9 mouse cellular contexts compared by ENCODE assay signal in the genomic region with DNA sequence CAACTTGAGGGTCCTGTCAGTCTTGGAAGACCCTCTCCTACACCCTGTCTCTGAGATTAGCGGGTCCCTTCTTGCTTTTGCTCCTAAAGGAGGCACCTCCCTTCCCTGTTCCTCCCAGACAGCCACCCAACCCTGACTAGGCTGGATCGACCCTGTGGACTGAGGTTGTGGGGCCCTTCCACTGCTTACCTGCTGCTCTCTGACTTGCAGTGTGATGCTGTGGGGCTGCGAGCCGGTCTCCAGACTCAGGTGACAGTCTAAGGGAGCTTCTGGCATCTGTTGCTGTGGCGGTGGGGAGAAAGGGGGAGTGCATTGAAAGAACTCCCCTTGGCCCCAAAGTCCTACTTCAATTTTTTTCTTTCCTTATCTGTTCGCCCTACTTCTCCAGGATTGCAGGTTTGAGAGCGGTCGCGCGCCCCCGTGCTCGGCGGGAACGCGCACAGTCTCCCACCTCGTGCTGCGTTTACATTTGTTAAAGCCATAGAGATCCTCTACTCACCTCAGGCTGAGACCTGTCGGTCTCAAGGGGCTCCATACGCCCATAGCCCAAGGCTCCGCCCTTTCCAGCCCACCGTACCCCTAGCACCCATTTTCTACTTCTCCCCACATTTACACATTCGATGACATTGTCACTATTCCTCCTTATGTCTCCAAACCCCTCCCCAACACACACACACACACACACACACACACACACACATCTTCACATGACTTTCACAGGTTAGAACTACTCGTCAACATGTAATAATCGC. TPM values are rescaled to one million over a fixed set of nuclear protein-coding genes. Genes with fewer than 3 reads are reported as not detected.
DNase-seq lines count a peak whose midpoint lies in the region; ATAC-seq and TF ChIP-seq lines count a peak whose summit lies in the region.
"Had no signal": no experiment of that assay in that cellular context is flagged by ENCODE, and none has a peak within 500 bp of the region (broad histone marks: within the 10 kb centered on the region; RNA-seq: fewer than 3 reads in every experiment).

No protein-coding gene starts in this region.

- intact Hi-C loops in gastrocnemius, adult 2 months (cut with DNase I) = no loop called here

- peak; percentile 15 for ATAC-seq in forebrain, embryonic 16.5 days
- ATAC-seq in midbrain, embryonic 11.5 days (ENCODE audit: low FRiP score) = no peak

- H3K4me2 ChIP-seq in forebrain, embryonic 16.5 days (ENCODE audit: low read length) = peak overlapping the region; percentile 81
- peak overlapping the region; percentile 38 for H3K4me2 ChIP-seq in midbrain, embryonic 11.5 days
- H3K4me2 ChIP-seq: liver, embryonic 15.5 days had no signal

- TF ChIP-seq CTCF in gastrocnemius, adult 2 months (IDR thresholded peaks at IDR 0.05) = no peak
- TF ChIP-seq CTCF in E14TG2a.4 (conservative IDR thresholded peaks at IDR 0.05; ENCODE audit: low read length) = no peak

- H3K27ac ChIP-seq in gastrocnemius, adult 2 months = peak overlapping the region; percentile 31; the same call in 1 of the 2 replicates
- H3K27ac ChIP-seq in forebrain, embryonic 16.5 days (ENCODE audit: low read length) = peak overlapping the region; percentile 98
- peak overlapping the region; percentile 55 for H3K27ac ChIP-seq in midbrain, embryonic 11.5 days (ENCODE audit: low read depth, low read length)
- H3K27ac ChIP-seq: liver, embryonic 15.5 days had no signal

- WGBS in forebrain, embryonic 16.5 days = 3% methylated on average over 24 of the region's 24 CpGs
- 1% methylated on average over 24 of the region's 24 CpGs for WGBS in midbrain, embryonic 11.5 days

- H3K27me3 ChIP-seq in E14TG2a.4 (ENCODE audit: insufficient read depth, low read length) = peaks cover 77% of the 10 kb centered on the region
- H3K27me3 ChIP-seq in forebrain, embryonic 16.5 days (replicated peaks; ENCODE audit: control insufficient read depth, insufficient read depth, low read length) = peaks cover 19% of the 10 kb centered on the region
- peaks cover 81% of the 10 kb centered on the region for H3K27me3 ChIP-seq in midbrain, embryonic 11.5 days (ENCODE audit: control insufficient read depth, insufficient read depth, low read length)

- no peaks in the 10 kb centered on the region for H3K36me3 ChIP-seq in E14TG2a.4 (ENCODE audit: insufficient read depth, low read length)
- no peaks in the 10 kb centered on the region; the same call in 1 of the 2 replicates for H3K36me3 ChIP-seq in forebrain, embryonic 16.5 days (ENCODE audit: control insufficient read depth, insufficient read depth)
- H3K36me3 ChIP-seq in midbrain, embryonic 11.5 days (ENCODE audit: control insufficient read depth, insufficient read depth, low read length) = no peaks in the 10 kb centered on the region
- H3K36me3 ChIP-seq: liver, embryonic 15.5 days had no signal

- no peak for DNase-seq in gastrocnemius, adult 2 months
- DNase-seq in gastrocnemius, adult 8-10 months (ENCODE audit: low spot score in 2 of 2) = no peak
- DNase-seq in midbrain, embryonic 11.5 days (ENCODE audit: low spot score, missing footprints) = peak; percentile 90
- DNase-seq in adrenal gland, postnatal 25 days = no peak
- no peak for DNase-seq in adrenal gland, adult (ENCODE audit: inconsistent age in 2 of 2, low spot score in 1 of 2)
- no peak for DNase-seq in cerebellum, adult 9-11 months

- H3K4me3 ChIP-seq in gastrocnemius, adult 2 months = peak overlapping the region; percentile 47
- H3K4me3 ChIP-seq in E14TG2a.4 (replicated peaks; ENCODE audit: low read length) = peak overlapping the region; percentile 50
- peak overlapping the region; percentile 63 for H3K4me3 ChIP-seq in forebrain, embryonic 16.5 days (replicated peaks; ENCODE audit: low read length)
- peak overlapping the region; percentile 32 for H3K4me3 ChIP-seq in midbrain, embryonic 11.5 days (ENCODE audit: low read depth, low read length)
- H3K4me3 ChIP-seq: liver, embryonic 15.5 days had no signal

- H3K4me1 ChIP-seq in E14TG2a.4 (replicated peaks; ENCODE audit: low read depth, low read length) = peaks cover 84% of the 10 kb centered on the region
- H3K4me1 ChIP-seq in forebrain, embryonic 16.5 days (replicated peaks; ENCODE audit: control insufficient read depth, insufficient read depth, low read length) = peaks cover 69% of the 10 kb centered on the region
- H3K4me1 ChIP-seq in midbrain, embryonic 11.5 days (ENCODE audit: control insufficient read depth, insufficient read depth, low read length) = peaks cover 44% of the 10 kb centered on the region

- peaks cover 14% of the 10 kb centered on the region for H3K9me3 ChIP-seq in E14TG2a.4 (ENCODE audit: low read length)
- H3K9me3 ChIP-seq in forebrain, embryonic 16.5 days (ENCODE audit: control insufficient read depth, low read length) = no peaks in the 10 kb centered on the region
- H3K9me3 ChIP-seq in midbrain, embryonic 11.5 days (ENCODE audit: control insufficient read depth, low read length) = no peaks in the 10 kb centered on the region
- H3K9me3 ChIP-seq: liver, embryonic 15.5 days had no signal

- peak overlapping the region; percentile 76 for H3K9ac ChIP-seq in forebrain, embryonic 16.5 days (replicated peaks; ENCODE audit: low read depth, low read length)
- peak overlapping the region; percentile 56 for H3K9ac ChIP-seq in midbrain, embryonic 11.5 days (ENCODE audit: low read length)
- H3K9ac ChIP-seq: liver, embryonic 15.5 days had no signal

RNA-seq across cellular contexts. Expression of gene Islr, which starts 2.8 kb away (rescaled TPM):
- total RNA-seq in gastrocnemius, adult 2 months (2021) = 10 to 100 TPM; 11.9 to 26.1 TPM
- total RNA-seq in gastrocnemius, adult 8-10 months (2022) = 10 to 100 TPM in 3 of 4 experiments, 1 to 10 TPM in 1; 9.8 to 15.7 (median 13.1) TPM
- 16.8 and 25.5 TPM in 2 replicates for polyA plus RNA-seq in forebrain, embryonic 16.5 days (2015; fragmentation: Nextera tagmentation; extraction: Ambion mirVana)
- polyA plus RNA-seq in midbrain, embryonic 11.5 days (2014; fragmentation: Nextera tagmentation; extraction: Ambion mirVana) = 13.0 and 13.9 TPM in 2 replicates
- total RNA-seq in adrenal gland, postnatal 25 days (2021) = 10.0 and 13.3 TPM in 2 replicates

RNA-seq across cellular contexts. Expression of gene Islr2, which starts 2.9 kb away (rescaled TPM):
- 1 to 10 TPM; 2.6 to 3.3 TPM for total RNA-seq in gastrocnemius, adult 2 months (2021)
- total RNA-seq in gastrocnemius, adult 8-10 months (2022) = 1 to 10 TPM; 1.4 to 2.9 (median 1.8) TPM
- 74.4 and 88.4 TPM in 2 replicates for polyA plus RNA-seq in forebrain, embryonic 16.5 days (2015; fragmentation: Nextera tagmentation; extraction: Ambion mirVana)
- polyA plus RNA-seq in midbrain, embryonic 11.5 days (2014; fragmentation: Nextera tagmentation; extraction: Ambion mirVana) = 18.7 and 19.6 TPM in 2 replicates
- 0.64 and 1.7 TPM in 2 replicates for total RNA-seq in adrenal gland, postnatal 25 days (2021)

RNA-seq across cellular contexts. Expression of gene Pml, which starts 48.3 kb away (rescaled TPM):
- total RNA-seq in gastrocnemius, adult 2 months (2021) = 1 to 10 TPM; 4.1 to 4.5 TPM
- total RNA-seq in gastrocnemius, adult 8-10 months (2022) = 1 to 10 TPM; 2.5 to 4.5 (median 3.1) TPM
- polyA plus RNA-seq in forebrain, embryonic 16.5 days (2015; fragmentation: Nextera tagmentation; extraction: Ambion mirVana) = 7.4 and 8.1 TPM in 2 replicates
- polyA plus RNA-seq in midbrain, embryonic 11.5 days (2014; fragmentation: Nextera tagmentation; extraction: Ambion mirVana) = 8.7 and 10.1 TPM in 2 replicates
- 23.6 and 35.1 TPM in 2 replicates for total RNA-seq in adrenal gland, postnatal 25 days (2021)

RNA-seq across cellular contexts. Expression of gene Stoml1, which starts 51.7 kb away (rescaled TPM):
- total RNA-seq in gastrocnemius, adult 2 months (2021) = 1 to 10 TPM; 6.8 to 7.3 TPM
- 10 to 100 TPM in 2 of 4 experiments, 1 to 10 TPM in 2; 8.6 to 10.8 (median 9.8) TPM for total RNA-seq in gastrocnemius, adult 8-10 months (2022)
- polyA plus RNA-seq in forebrain, embryonic 16.5 days (2015; fragmentation: Nextera tagmentation; extraction: Ambion mirVana) = 104 and 120 TPM in 2 replicates
- 27.6 and 29.7 TPM in 2 replicates for polyA plus RNA-seq in midbrain, embryonic 11.5 days (2014; fragmentation: Nextera tagmentation; extraction: Ambion mirVana)
- 18.2 and 29.6 TPM in 2 replicates for total RNA-seq in adrenal gland, postnatal 25 days (2021)

Comparison
In these comparisons a context has a peak if more than half of its experiments do, and no peak if none do; other contexts are left out.
1. H3K27ac ChIP-seq: peak in every context shown above with its lines; median percentile 98 in forebrain, embryonic 16.5 days; 55 in midbrain, embryonic 11.5 days; 31 in gastrocnemius, adult 2 months.